Mouse (Mus musculus): ENCODE results near the gene Spata17.

GRCm38 (mm10) chr1:187015673-187016072, 199.6 kb downstream of the Spata17 start:
- TF ChIP-seq GATA1 (IDR thresholded peaks at IDR 0.05; ENCODE audit: borderline replicate concordance, low read length) (no peak), FLI1 (IDR thresholded peaks at IDR 0.05; ENCODE audit: low read length) (no peak)

Data from megakaryocyte, embryonic 14.5 days (primary cell).